Mouse (Mus musculus) MEL (cell line): Measurements from ENCODE around the gene Gm49387. TPM values are rescaled to one million over a fixed set of nuclear protein-coding genes. Genes with fewer than 3 reads are reported as not detected.

Experiments used
- DNase-seq: peaks from one replicate; pipeline ENCODE4 v3.0.0; 2011; ENCODE audit warnings: low read depth, low spot score
- H3K27ac ChIP-seq: 2 replicates; pipeline ENCODE4 v1.5.1; 2012; ENCODE audit warnings: low read depth, mild to moderate bottlenecking, control low read depth, low read length, moderate library complexity; ENCODE audit not compliant: control insufficient read depth
- H3K27me3 ChIP-seq, 2 experiments: fragments of 150-350 bp in 1 of 2; sonication (generic) in 1 of 2; 2 replicates each; pipeline ENCODE4 v1.6.1; 2012; ENCODE audit warnings: low read length in 2 of 2, mild to moderate bottlenecking in 2 of 2, improper control_type of control experiment in 1 of 2, moderate library complexity in 1 of 2; ENCODE audit not compliant: insufficient read depth in 2 of 2, control insufficient read depth in 1 of 2
- H3K36me3 ChIP-seq, 2 experiments: 2 replicates each; pipeline ENCODE4 v1.6.1; 2012 to 2014; ENCODE audit warnings: low read length in 2 of 2, improper control_type of control experiment in 1 of 2, inconsistent platforms in 1 of 2, mild to moderate bottlenecking in 1 of 2; ENCODE audit not compliant: insufficient read depth in 2 of 2, control insufficient read depth in 1 of 2
- H3K4me1 ChIP-seq, 2 experiments: fragments of 150-350 bp in 1 of 2; sonication (generic) in 1 of 2; 2 replicates each; pipeline ENCODE4 v1.6.1; 2012; ENCODE audit warnings: low read length in 2 of 2, improper control_type of control experiment in 1 of 2, mild to moderate bottlenecking in 1 of 2; ENCODE audit not compliant: insufficient read depth in 2 of 2, control insufficient read depth in 1 of 2
- H3K4me3 ChIP-seq, 2 experiments: fragments of 150-350 bp in 1 of 2; sonication (generic) in 1 of 2; 2 replicates each; pipeline ENCODE4 v1.5.1; 2012; ENCODE audit warnings: low read depth in 2 of 2, low read length in 2 of 2, mild to moderate bottlenecking in 2 of 2, moderate library complexity in 2 of 2, control low read depth in 1 of 2, improper control_type of control experiment in 1 of 2; ENCODE audit not compliant: control insufficient read depth in 1 of 2, insufficient read depth in 1 of 2
- H3K79me2 ChIP-seq: 2 replicates; pipeline ENCODE4 v1.6.1; 2012; ENCODE audit warnings: mild to moderate bottlenecking, low read length, moderate library complexity; ENCODE audit not compliant: control insufficient read depth, poor library complexity, insufficient read depth
- H3K9ac ChIP-seq: 2 replicates; pipeline ENCODE4 v1.6.1; 2012; ENCODE audit warnings: low read depth, mild to moderate bottlenecking, control low read depth, low read length, moderate library complexity; ENCODE audit not compliant: control insufficient read depth, poor library complexity, severe bottlenecking
- H3K9me3 ChIP-seq: fragments of 150-350 bp; sonication (generic); replicated peaks from 2 replicates; pipeline ENCODE4 v1.6.1; 2012; ENCODE audit warnings: mild to moderate bottlenecking, low read length, improper control_type of control experiment, moderate library complexity; ENCODE audit not compliant: insufficient read depth
- ELF1 ChIP-seq: IDR thresholded peaks from 2 replicates; pipeline ENCODE4 v1.6.1; 2014; ENCODE audit warnings: low read depth, mild to moderate bottlenecking, inconsistent platforms, low read length, improper control_type of control experiment, moderate library complexity
- EP300 ChIP-seq, 2 experiments: IDR thresholded peaks; 2 replicates each; pipeline ENCODE4 v1.6.1; 2011; ENCODE audit warnings: improper control_type of control experiment in 2 of 2, low read length in 2 of 2, low read depth in 1 of 2, mild to moderate bottlenecking in 1 of 2
- ETS1 ChIP-seq: IDR thresholded peaks from 2 replicates; pipeline ENCODE4 v1.6.1; 2012; ENCODE audit warnings: low read depth, mild to moderate bottlenecking, inconsistent platforms, low read length, improper control_type of control experiment, moderate library complexity
- GATA1 ChIP-seq: IDR thresholded peaks from 2 replicates; pipeline ENCODE4 v1.6.1; 2011; ENCODE audit warnings: low read depth, low read length, improper control_type of control experiment
- HCFC1 ChIP-seq: IDR thresholded peaks from 2 replicates; pipeline ENCODE4 v1.6.1; 2012; ENCODE audit warnings: low read depth, mild to moderate bottlenecking, inconsistent platforms, low read length, improper control_type of control experiment, moderate library complexity
- JUND ChIP-seq: IDR thresholded peaks from 2 replicates; pipeline ENCODE4 v1.6.1; 2011; ENCODE audit warnings: low read depth, mild to moderate bottlenecking, improper control_type of control experiment, low read length
- KAT2A ChIP-seq: conservative IDR thresholded peaks from 2 replicates; pipeline ENCODE4 v1.6.1; 2012; ENCODE audit warnings: low read depth, low read length, improper control_type of control experiment, inconsistent platforms
- MAFK ChIP-seq: IDR thresholded peaks from 2 replicates; pipeline ENCODE4 v1.6.1; 2011; ENCODE audit warnings: low read depth, mild to moderate bottlenecking, low read length, improper control_type of control experiment, borderline replicate concordance
- MAX ChIP-seq: IDR thresholded peaks from 2 replicates; pipeline ENCODE4 v1.6.1; 2011; ENCODE audit warnings: low read length, improper control_type of control experiment
- MXI1 ChIP-seq: IDR thresholded peaks from 2 replicates; pipeline ENCODE4 v1.6.1; 2011; ENCODE audit warnings: mild to moderate bottlenecking, low read depth, low read length, improper control_type of control experiment
- MYC ChIP-seq: IDR thresholded peaks from 2 replicates; pipeline ENCODE4 v1.6.1; 2011; ENCODE audit warnings: low read depth, mild to moderate bottlenecking, low read length, improper control_type of control experiment, moderate library complexity
- NELFE ChIP-seq: IDR thresholded peaks from 2 replicates; pipeline ENCODE4 v1.6.1; 2011; ENCODE audit warnings: low read depth, low read length, improper control_type of control experiment
- NRF1 ChIP-seq: IDR thresholded peaks from 2 replicates; pipeline ENCODE4 v1.6.1; 2014; ENCODE audit warnings: low read depth, mild to moderate bottlenecking, inconsistent platforms, low read length, improper control_type of control experiment, moderate library complexity; ENCODE audit not compliant: poor library complexity, insufficient read depth, severe bottlenecking
- POLR2A ChIP-seq, 2 experiments: IDR thresholded peaks; 2 replicates each; pipeline ENCODE4 v1.6.1; 2011 to 2012; ENCODE audit warnings: low read length in 2 of 2, mild to moderate bottlenecking in 2 of 2, control low read depth in 1 of 2, improper control_type of control experiment in 1 of 2, low read depth in 1 of 2, moderate library complexity in 1 of 2; ENCODE audit not compliant: control insufficient read depth in 1 of 2, insufficient read depth in 1 of 2, poor library complexity in 1 of 2
- RAD21 ChIP-seq: IDR thresholded peaks from 2 replicates; pipeline ENCODE4 v1.6.1; 2011; ENCODE audit warnings: mild to moderate bottlenecking, low read depth, low read length, improper control_type of control experiment
- SIN3A ChIP-seq: IDR thresholded peaks from 2 replicates; pipeline ENCODE4 v1.6.1; 2012; ENCODE audit warnings: low read length, improper control_type of control experiment, inconsistent platforms
- TCF12 ChIP-seq: IDR thresholded peaks from 2 replicates; pipeline ENCODE4 v1.6.1; 2014; ENCODE audit warnings: low read depth, mild to moderate bottlenecking, inconsistent platforms, low read length, improper control_type of control experiment, moderate library complexity
- UBTF ChIP-seq: IDR thresholded peaks from 2 replicates; pipeline ENCODE4 v1.6.1; 2012; ENCODE audit warnings: low read depth, mild to moderate bottlenecking, inconsistent platforms, low read length, improper control_type of control experiment, moderate library complexity, borderline replicate concordance; ENCODE audit not compliant: insufficient read depth
- USF2 ChIP-seq, 2 experiments: IDR thresholded peaks; 2 replicates each; pipeline ENCODE4 v1.6.1; 2011 to 2012; ENCODE audit warnings: improper control_type of control experiment in 2 of 2, low read length in 2 of 2, borderline replicate concordance in 1 of 2, inconsistent platforms in 1 of 2, low read depth in 1 of 2, mild to moderate bottlenecking in 1 of 2; ENCODE audit not compliant: insufficient read depth in 1 of 2
- ZKSCAN1 ChIP-seq: IDR thresholded peaks from 2 replicates; pipeline ENCODE4 v1.6.1; 2012; ENCODE audit warnings: low read depth, mild to moderate bottlenecking, inconsistent platforms, low read length, improper control_type of control experiment, moderate library complexity
- ZMIZ1 ChIP-seq: IDR thresholded peaks from 2 replicates; pipeline ENCODE4 v1.6.1; 2012; ENCODE audit warnings: low read depth, mild to moderate bottlenecking, inconsistent platforms, low read length, improper control_type of control experiment, moderate library complexity
- ZNF384 ChIP-seq: IDR thresholded peaks from 2 replicates; pipeline ENCODE4 v1.6.1; 2012; ENCODE audit warnings: low read depth, mild to moderate bottlenecking, inconsistent platforms, low read length, improper control_type of control experiment
- polyA plus RNA-seq, 2 experiments: library from polyadenylated mRNA; stranded (reverse) in 1 of 2; unstranded in 1 of 2; fragments of >175 nt in 1 of 2; fragments of >200 nt in 1 of 2; gene quantifications; 2 replicates each; pipeline versions ENCODE4 v1.2.1 to v1.2.4; 2012; ENCODE audit warnings: low replicate concordance in 2 of 2, low read depth in 1 of 2; ENCODE audit not compliant: insufficient read length in 2 of 2, insufficient read depth in 1 of 2, missing spikeins in 1 of 2
- total RNA-seq: library from RNA; depleted of rRNA; stranded (reverse); fragments of 300-350 nt; gene quantifications from 2 replicates; pipeline ENCODE4 v1.2.3, GENCODE M21; 2012

Gene Gm49387
- total and polyA plus RNA-seq, 3 experiments = 0.14 TPM; not detected in 2

- Histone ChIP-seq H3K9ac (no peak overlapping the region), H3K27ac (no peak overlapping the region), H3K4me3 (no peak overlapping the region)
Observed at GRCm38 (mm10) chr14:31531506-31532148, 109.1 kb downstream of the Gm49387 start.

DNA sequence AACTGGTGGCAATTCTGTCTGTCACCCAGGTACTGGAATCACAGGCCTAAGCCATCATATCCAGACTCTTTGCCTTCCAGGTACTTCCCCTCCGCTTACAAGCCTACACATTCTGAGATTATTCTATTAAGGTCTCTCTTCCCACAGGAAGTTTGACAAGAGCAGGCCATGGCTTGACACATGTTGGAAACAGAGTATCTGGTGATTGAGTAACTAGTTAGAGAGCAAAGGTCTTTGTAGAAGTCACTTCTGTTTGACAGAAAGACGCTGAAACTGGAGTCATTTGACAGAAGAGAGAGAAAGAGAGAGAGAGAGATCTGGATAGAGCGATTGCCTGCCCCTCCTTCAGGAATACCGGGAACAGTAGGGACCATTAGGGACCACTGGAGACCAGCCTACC, 109.8 kb downstream of the Gm49387 start:
- Histone ChIP-seq H3K9me3 (no peaks in the 10 kb centered on the region), H3K27ac (no peak overlapping the region), H3K27me3 (no peaks in the 10 kb centered on the region; a peak in 2 of 4 replicates), H3K9ac (no peak overlapping the region), H3K4me3 (no peak overlapping the region), H3K79me2 (no peaks in the 10 kb centered on the region), H3K36me3 (no peaks in the 10 kb centered on the region), H3K4me1 (0 out of 4 replicates have a peak, but pooled peaks cover 0 to 3% of the 10 kb centered on the region in 2 experiments)
- DNase-seq = no peak
- TF ChIP-seq MYC = no peak
- TF ChIP-seq ZMIZ1 = no peak
- TF ChIP-seq SIN3A = no peak
- TF ChIP-seq GATA1 = no peak
- TF ChIP-seq UBTF = no peak
- TF ChIP-seq ZKSCAN1 = no peak
- no peak for TF ChIP-seq RAD21
- no peak for TF ChIP-seq ELF1

More at GRCm38 (mm10) chr14:31531506-31532148, 109.1 kb downstream of the Gm49387 start:
- TF ChIP-seq UBTF = no peak
- no peak for TF ChIP-seq MAX
- no peak for TF ChIP-seq NRF1
- TF ChIP-seq JUND = no peak
- no peak for TF ChIP-seq NELFE
- TF ChIP-seq MXI1 = no peak
- TF ChIP-seq MAFK = no peak
- no peak for TF ChIP-seq ZMIZ1
- TF ChIP-seq TCF12 = no peak
- TF ChIP-seq HCFC1 = no peak
- TF ChIP-seq EP300 (IDR thresholded peaks at IDR 0.05; ENCODE audit: low read depth in 1 of 2, low read length in 2 of 2) = no peak
- no peak for TF ChIP-seq ZKSCAN1
- no peak for TF ChIP-seq KAT2A
- TF ChIP-seq USF2 (IDR thresholded peaks at IDR 0.05; ENCODE audit: borderline replicate concordance in 1 of 2, insufficient read depth in 1 of 2, low read depth in 1 of 2, low read length in 2 of 2) = no peak
- no peak for TF ChIP-seq GATA1
- no peak for TF ChIP-seq POLR2A (IDR thresholded peaks at IDR 0.05; ENCODE audit: control insufficient read depth in 1 of 2, insufficient read depth in 1 of 2, low read depth in 1 of 2, low read length in 2 of 2, poor library complexity in 1 of 2)
- no peak for TF ChIP-seq ETS1
- TF ChIP-seq RAD21 = no peak
- TF ChIP-seq ZNF384 = no peak
- TF ChIP-seq, all 39 proteins: peak for 0
- H3K9me3 ChIP-seq = no peaks in the 10 kb centered on the region
- 0 out of 4 replicates have a peak, but pooled peaks cover 0 to 3% of the 10 kb centered on the region in 2 experiments for H3K4me1 ChIP-seq
- H3K27me3 ChIP-seq = peaks cover 0 to 1% of the 10 kb centered on the region in 2 experiments; a peak in 2 of 4 replicates
- no peak for DNase-seq
- H3K79me2 ChIP-seq = no peaks in the 10 kb centered on the region
- H3K36me3 ChIP-seq = no peaks in the 10 kb centered on the region
